Mouse (Mus musculus) ovary, adult 18-20 months (tissue): Measurements from ENCODE around the gene Hist1h3h.
"Not testable (repeated sequence)": the region's sequence is repeated elsewhere in the genome, so short reads cannot be mapped to it uniquely, and the experiment has no call there.

ENCODE experiments used
- DNase-seq: peaks from one replicate; pipeline ENCODE4 v3.0.0; 2022; ENCODE audit warnings: low spot score, mixed read lengths

Gene Hist1h3h

GRCm38 (mm10) chr13:21717397-21718357, at the start of gene Hist1h3h:
Gene Hist1h3h, plus strand, starts transcription at chr13:21717659.
- peak; percentile 76 for DNase-seq

DNA sequence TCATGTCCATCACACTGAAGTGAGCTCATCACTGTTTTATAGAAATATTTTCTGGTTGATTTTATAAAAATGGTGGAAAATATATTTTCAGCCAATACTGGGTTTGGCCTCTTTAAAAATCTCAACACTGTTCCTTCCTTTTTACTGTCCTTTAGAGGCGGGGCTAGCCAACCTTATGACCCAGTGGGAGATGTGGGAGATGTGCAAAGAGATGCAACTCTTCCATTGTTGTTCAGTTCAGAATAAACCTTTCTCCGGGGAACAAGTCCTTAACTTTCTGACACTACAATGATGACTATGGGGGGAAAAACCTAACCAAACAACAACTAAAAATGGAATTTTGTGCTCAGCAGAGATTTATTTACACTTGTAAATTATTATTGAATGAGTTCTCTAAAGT, 40.2 kb upstream of the Hist1h3h start, which contains the start of gene Olfr1360:
Gene Olfr1360 (minus strand): TSS at position 101 of the 400 bp plus-strand sequence.
- no peak for DNase-seq

GRCm38 (mm10) chr13:21697811-21698210, 19.6 kb upstream of the Hist1h3h start, which contains the start of gene Olfr1359:
Gene Olfr1359, plus strand, starts transcription at chr13:21698111.
- no peak for DNase-seq

- no peak for DNase-seq
These were observed 10.8 kb upstream of the Hist1h3h start for GRCm38 (mm10) chr13:21706669-21707068.

DNA sequence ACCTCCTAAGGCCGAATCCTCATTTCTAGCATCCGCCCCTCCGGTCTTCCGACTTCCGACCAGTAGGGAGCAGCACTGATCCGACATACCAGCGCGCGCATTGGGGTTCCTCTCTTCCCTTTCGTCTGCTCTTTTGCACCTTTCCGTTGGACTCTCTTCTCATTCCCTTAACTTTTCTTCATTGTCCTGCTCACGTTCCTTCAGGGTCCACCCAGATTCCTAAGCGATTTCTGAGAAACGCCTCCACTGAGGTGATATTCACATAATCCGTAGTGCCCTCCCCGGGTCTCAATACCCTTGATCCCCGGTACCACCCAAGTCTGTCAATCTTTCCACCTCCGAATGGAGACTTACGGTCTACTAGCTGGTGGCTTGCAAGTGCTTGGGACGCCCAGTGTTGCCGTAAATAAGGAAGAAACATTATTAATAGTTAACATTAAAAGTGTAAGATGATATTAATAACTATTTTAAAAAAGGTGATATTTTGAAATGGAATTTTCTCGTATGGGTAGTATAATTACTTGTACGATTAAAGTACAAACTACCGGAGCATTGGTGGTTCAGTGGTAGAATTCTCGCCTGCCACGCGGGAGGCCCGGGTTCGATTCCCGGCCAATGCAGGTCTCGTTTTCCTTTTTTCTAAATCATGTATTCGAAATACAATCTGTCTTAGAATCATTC, 7.3 kb upstream of the Hist1h3h start:
- peak; percentile 65 for DNase-seq

- peak; percentile 41 for DNase-seq
These were observed 6.5 kb upstream of the Hist1h3h start for GRCm38 (mm10) chr13:21710821-21711525.

DNA sequence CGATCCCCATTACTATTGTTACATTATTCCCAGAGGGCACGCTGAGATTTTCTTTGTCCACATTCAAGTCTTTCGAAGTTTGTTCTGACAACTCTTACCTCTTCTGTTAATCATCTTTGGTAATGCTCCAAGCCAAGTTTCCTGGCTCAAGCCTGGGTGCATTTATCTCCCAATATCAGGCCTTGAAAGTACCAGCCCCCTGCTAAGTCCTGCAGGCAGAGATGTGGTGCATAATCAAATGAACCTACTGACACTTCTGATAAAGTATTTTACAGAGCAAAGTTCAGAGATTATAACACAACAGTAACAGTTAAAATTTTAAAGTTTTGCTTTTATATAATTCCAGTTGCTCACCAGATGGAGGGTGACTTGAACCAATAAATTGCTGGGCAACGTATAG, 5.8 kb upstream of the Hist1h3h start:
- no peak for DNase-seq

GRCm38 (mm10) chr13:21714725-21715124, 2.7 kb upstream of the Hist1h3h start:
- no peak for DNase-seq

DNA sequence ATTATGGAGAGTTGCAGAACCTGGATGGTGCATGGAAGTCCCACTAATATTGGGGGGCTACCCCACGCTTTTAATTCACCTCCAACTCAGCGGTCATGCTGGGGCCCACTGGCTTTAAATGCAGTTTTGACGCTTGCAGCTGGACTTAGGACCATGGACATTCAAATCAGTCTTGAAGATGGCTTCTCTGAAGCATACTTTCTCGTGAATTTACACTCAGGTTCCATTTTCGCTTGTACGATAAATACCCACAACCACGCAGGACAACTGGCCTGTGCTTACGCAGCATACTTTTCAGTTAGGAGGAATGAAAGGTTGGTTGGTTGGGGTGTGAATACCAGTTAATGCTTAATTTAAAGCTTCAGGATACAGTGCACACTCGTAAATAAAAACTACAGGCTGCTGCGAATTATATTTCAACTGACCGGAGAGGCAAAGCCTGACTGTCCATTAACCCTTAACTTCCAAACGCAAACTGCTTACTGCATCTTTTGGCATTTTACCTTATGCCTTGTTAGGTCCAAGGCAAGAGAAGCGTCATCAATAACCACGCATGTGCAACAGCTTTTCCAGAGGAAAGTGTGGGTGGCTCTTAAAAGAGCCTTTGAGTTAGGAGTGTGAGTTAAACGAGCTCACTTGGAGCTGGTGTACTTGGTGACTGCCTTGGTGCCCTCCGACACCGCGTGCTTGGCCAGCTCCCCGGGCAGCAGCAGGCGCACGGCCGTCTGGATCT, 2.2 kb upstream of the Hist1h3h start:
- DNase-seq, result no peak

GRCm38 (mm10) chr13:21715864-21716539, 1.5 kb upstream of the Hist1h3h start, which contains the start of the genes Hist1h2bl and Hist1h2ai:
Gene Hist1h2bl, minus strand, starts transcription at chr13:21716143.
Gene Hist1h2ai, plus strand, starts transcription at chr13:21716422.
- peak; percentile 77 for DNase-seq

GRCm38 (mm10) chr13:21716540-21717391, 693 bp upstream of the Hist1h3h start:
- DNase-seq, result not testable (repeated sequence)

GRCm38 (mm10) chr13:21718381-21719080, 1.1 kb downstream of the Hist1h3h start:
- DNase-seq, result no peak

GRCm38 (mm10) chr13:21721107-21721756, 3.8 kb downstream of the Hist1h3h start:
- DNase-seq, result not testable (repeated sequence)

DNA sequence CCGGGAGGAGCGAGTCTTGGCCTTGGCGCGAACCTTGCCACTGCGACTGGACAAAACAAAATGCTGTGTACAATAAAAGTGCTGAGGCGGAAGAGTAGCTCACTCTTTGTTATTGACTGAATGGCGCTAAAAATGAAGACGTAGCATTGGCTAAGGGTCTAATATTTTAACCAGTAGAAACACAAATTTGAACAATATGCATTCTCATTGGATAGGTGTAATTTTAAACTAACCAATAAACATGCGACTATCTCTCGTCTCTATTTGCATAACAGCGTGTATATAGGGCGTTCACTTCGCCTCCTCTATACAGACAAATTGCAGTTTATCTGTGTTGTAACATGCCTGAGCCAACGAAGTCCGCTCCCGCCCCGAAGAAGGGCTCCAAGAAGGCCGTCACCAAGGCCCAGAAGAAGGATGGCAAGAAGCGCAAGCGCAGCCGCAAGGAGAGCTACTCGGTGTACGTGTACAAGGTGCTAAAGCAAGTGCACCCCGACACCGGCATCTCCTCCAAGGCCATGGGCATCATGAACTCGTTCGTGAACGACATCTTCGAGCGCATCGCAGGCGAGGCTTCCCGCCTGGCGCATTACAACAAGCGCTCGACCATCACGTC, 4.4 kb downstream of the Hist1h3h start, which contains the start of gene Hist1h2bm:
Gene Hist1h2bm (plus strand): TSS at position 288 of the 616 bp plus-strand sequence.
- DNase-seq, result peak; percentile 55

- no peak for DNase-seq
These were observed 5.0 kb downstream of the Hist1h3h start for GRCm38 (mm10) chr13:21722373-21722925.

- DNase-seq, result no peak
These were observed 5.8 kb downstream of the Hist1h3h start for GRCm38 (mm10) chr13:21722993-21723836.
